Mouse (Mus musculus) kidney, embryonic 15.5 days (tissue): ENCODE measurements around the gene Slc7a4. TPM values are rescaled to one million over a fixed set of nuclear protein-coding genes. Genes with fewer than 3 reads are reported as not detected.
"Not testable (repeated sequence)": the region's sequence is repeated elsewhere in the genome, so short reads cannot be mapped to it uniquely, and the experiment has no call there.

Experiments used
- ATAC-seq: fragments of 200-750 bp; cut with Nextera tagmentation; replicated peaks from 2 replicates; pipeline ENCODE4 v1.8.0; 2017; ENCODE audit warnings: moderate TSS enrichment; ENCODE audit not compliant: low FRiP score
- H3K27ac ChIP-seq: fragments of 300-500 bp; sonication (generic); 2 replicates; pipeline ENCODE4 v1.5.1; 2015; ENCODE audit warnings: mild to moderate bottlenecking, inconsistent platforms
- H3K27me3 ChIP-seq: fragments of 300-500 bp; sonication (generic); 2 replicates; pipeline ENCODE4 v1.6.1; 2015; ENCODE audit warnings: inconsistent platforms
- H3K36me3 ChIP-seq: fragments of 300-500 bp; sonication (generic); 2 replicates; pipeline ENCODE4 v1.6.1; 2015; ENCODE audit warnings: inconsistent platforms
- H3K4me1 ChIP-seq: fragments of 300-500 bp; sonication (generic); 2 replicates; pipeline ENCODE4 v1.6.1; 2015; ENCODE audit warnings: inconsistent platforms
- H3K4me2 ChIP-seq: fragments of 300-500 bp; sonication (generic); 2 replicates; pipeline ENCODE4 v1.6.1; 2015; ENCODE audit warnings: moderate library complexity, mild to moderate bottlenecking, inconsistent platforms
- H3K4me3 ChIP-seq: fragments of 300-500 bp; sonication (generic); replicated peaks from 2 replicates; pipeline ENCODE4 v1.5.1; 2015; ENCODE audit warnings: mild to moderate bottlenecking, inconsistent platforms
- H3K9ac ChIP-seq: fragments of 300-500 bp; sonication (generic); 2 replicates; pipeline ENCODE4 v1.6.1; 2015; ENCODE audit warnings: mild to moderate bottlenecking, inconsistent platforms
- H3K9me3 ChIP-seq: fragments of 300-500 bp; sonication (generic); replicated peaks from 2 replicates; pipeline ENCODE4 v1.6.1; 2016; ENCODE audit warnings: inconsistent platforms
- WGBS: fragments of 180-500 bp; shearing (Covaris S2); methylation state at CpG from one replicate; pipeline ENCODE4 v1.1.7; 2015; ENCODE audit warnings: mixed read lengths; 5-methylcytosine and 5-hydroxymethylcytosine counted together
- polyA plus RNA-seq: library from polyadenylated mRNA; unstranded; fragments of >200 nt; fragmentation: Nextera tagmentation; extraction: Ambion mirVana; gene quantifications from 2 replicates; pipeline ENCODE4 v1.2.1, GENCODE M21; 2015

Gene Slc7a4
- polyA plus RNA-seq, 1 experiment from 2014 or later = 10.3 TPM

DNA sequence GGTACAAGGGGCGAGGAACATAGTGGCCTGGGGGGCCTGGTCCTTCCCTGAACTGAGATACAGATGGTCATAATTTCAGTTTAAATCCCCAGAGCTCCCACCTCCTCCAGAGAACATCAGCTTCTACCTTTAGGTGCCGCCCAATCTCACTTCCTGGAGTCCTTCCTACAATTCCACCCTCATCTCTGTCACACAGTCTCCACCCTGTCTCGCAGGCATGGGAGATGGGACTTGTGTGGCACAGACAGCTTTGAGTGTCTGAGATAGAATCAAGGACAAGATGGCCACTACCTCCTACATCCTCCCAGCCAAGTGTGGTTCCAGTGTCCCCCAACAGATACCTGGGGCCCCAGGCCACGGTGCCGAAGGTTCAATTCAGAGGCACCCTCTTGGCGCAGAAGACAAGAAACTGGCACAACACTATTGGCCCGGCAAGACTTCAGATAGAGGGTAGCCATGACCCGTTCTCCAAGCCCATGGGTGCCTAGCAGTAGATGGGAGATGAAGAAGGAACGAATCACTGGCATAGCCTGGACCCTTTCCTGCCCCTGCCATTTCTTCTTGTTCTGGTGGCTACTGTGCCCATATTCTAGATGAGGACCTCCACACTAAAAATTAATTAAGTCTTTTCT, 23.5 kb downstream of the Slc7a4 start:
- 0 out of 2 replicates have a peak overlapping the region, but pooled peaks have one; percentile 1 for H3K4me3 ChIP-seq
- H3K9ac ChIP-seq = no peak overlapping the region
- no peaks in the 10 kb centered on the region for H3K9me3 ChIP-seq
- ATAC-seq = no peak
- H3K27me3 ChIP-seq = peaks cover 8% of the 10 kb centered on the region
- H3K4me1 ChIP-seq = peaks cover 48% of the 10 kb centered on the region
- H3K36me3 ChIP-seq = no peaks in the 10 kb centered on the region
- peak overlapping the region; percentile 52 for H3K4me2 ChIP-seq
- no peak overlapping the region; the same call in 1 of the 2 replicates for H3K27ac ChIP-seq
- WGBS = 66% methylated on average over 9 of the region's 9 CpGs

GRCm38 (mm10) chr16:17558811-17559210, 24.2 kb downstream of the Slc7a4 start:
- under 1% methylated on average over 5 of the region's 5 CpGs for WGBS
- ATAC-seq = peak; percentile 30
- H3K36me3 ChIP-seq = no peaks in the 10 kb centered on the region
- H3K9me3 ChIP-seq = no peaks in the 10 kb centered on the region
- peak overlapping the region; percentile 52 for H3K4me2 ChIP-seq
- 0 out of 2 replicates have a peak overlapping the region, but pooled peaks have one; percentile 1 for H3K4me3 ChIP-seq
- H3K9ac ChIP-seq = no peak overlapping the region
- peaks cover 8% of the 10 kb centered on the region for H3K27me3 ChIP-seq
- peak overlapping the region; percentile 75 for H3K27ac ChIP-seq
- peaks cover 55% of the 10 kb centered on the region for H3K4me1 ChIP-seq

DNA sequence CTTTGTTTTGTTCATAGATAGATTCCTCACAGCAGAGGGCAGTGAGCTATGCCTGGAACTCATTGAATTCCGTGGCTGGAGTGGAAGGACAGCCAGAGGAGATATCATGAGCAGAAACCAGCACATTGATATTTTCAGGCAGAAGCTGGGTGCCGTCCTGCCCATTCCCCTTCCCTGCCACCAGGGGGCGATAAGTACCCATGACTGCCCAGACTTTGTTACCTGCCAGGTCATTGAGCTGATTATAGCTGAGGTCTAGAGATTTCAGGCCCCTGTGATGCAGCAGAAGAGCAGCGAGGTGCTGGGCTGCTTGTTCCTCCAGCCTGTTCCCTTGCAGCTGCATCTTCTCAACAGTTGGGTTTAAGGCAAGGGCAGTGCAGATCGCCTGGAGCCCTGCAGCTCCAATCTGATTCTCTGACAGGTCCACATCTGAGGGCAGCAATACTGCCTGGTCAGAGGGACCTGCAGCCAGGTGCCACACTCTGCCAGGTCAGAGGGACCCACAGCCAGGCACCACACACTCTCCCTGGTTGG, 25.0 kb downstream of the Slc7a4 start:
- no peak for ATAC-seq
- no peak overlapping the region for H3K9ac ChIP-seq
- WGBS = 1% methylated on average over 5 of the region's 5 CpGs
- H3K27me3 ChIP-seq = peaks cover 8% of the 10 kb centered on the region
- no peak overlapping the region for H3K4me3 ChIP-seq
- peaks cover 58% of the 10 kb centered on the region for H3K4me1 ChIP-seq
- H3K9me3 ChIP-seq = no peaks in the 10 kb centered on the region
- peak overlapping the region; percentile 75 for H3K27ac ChIP-seq
- peak overlapping the region; percentile 52 for H3K4me2 ChIP-seq
- H3K36me3 ChIP-seq = no peaks in the 10 kb centered on the region

GRCm38 (mm10) chr16:17556907-17557306, 26.1 kb downstream of the Slc7a4 start:
- no peak overlapping the region for H3K27ac ChIP-seq
- H3K4me3 ChIP-seq = no peak overlapping the region
- H3K27me3 ChIP-seq = 0 out of 2 replicates have a peak, but pooled peaks cover 4% of the 10 kb centered on the region
- H3K4me1 ChIP-seq = peaks cover 51% of the 10 kb centered on the region
- ATAC-seq = no peak
- H3K9me3 ChIP-seq = no peaks in the 10 kb centered on the region
- no peak overlapping the region for H3K4me2 ChIP-seq
- 56% methylated on average over 4 of the region's 4 CpGs for WGBS
- no peaks in the 10 kb centered on the region for H3K36me3 ChIP-seq
- no peak overlapping the region for H3K9ac ChIP-seq

GRCm38 (mm10) chr16:17556180-17556579, 26.8 kb downstream of the Slc7a4 start:
- Histone ChIP-seq H3K4me3 (no peak overlapping the region), H3K4me1 (peaks cover 45% of the 10 kb centered on the region), H3K27me3 (0 out of 2 replicates have a peak, but pooled peaks cover 4% of the 10 kb centered on the region), H3K27ac (no peak overlapping the region), H3K9ac (no peak overlapping the region), H3K36me3 (no peaks in the 10 kb centered on the region), H3K9me3 (no peaks in the 10 kb centered on the region), H3K4me2 (no peak overlapping the region)
- 90% methylated on average over 4 of the region's 4 CpGs for WGBS
- ATAC-seq = no peak

- Histone ChIP-seq H3K4me1 (peaks cover 35% of the 10 kb centered on the region), H3K4me2 (peak overlapping the region; percentile 51; the same call in 1 of the 2 replicates)
- H3K36me3 ChIP-seq, H3K4me3 ChIP-seq, H3K27me3 ChIP-seq, ATAC-seq, H3K27ac ChIP-seq, H3K9me3 ChIP-seq, H3K9ac ChIP-seq: not testable (repeated sequence)
- 26% methylated on average over 4 of the region's 4 CpGs for WGBS
Measured at GRCm38 (mm10) chr16:17554702-17555101, 28.3 kb downstream of the Slc7a4 start.

- H3K9ac ChIP-seq = no peak overlapping the region
- H3K27me3 ChIP-seq = 0 out of 2 replicates have a peak, but pooled peaks cover 4% of the 10 kb centered on the region
- H3K4me1 ChIP-seq = peaks cover 29% of the 10 kb centered on the region
- 12% methylated on average over 18 of the region's 18 CpGs for WGBS
- peak overlapping the region; percentile 23 for H3K4me3 ChIP-seq
- peak; percentile 93 for ATAC-seq
- no peaks in the 10 kb centered on the region for H3K36me3 ChIP-seq
- H3K27ac ChIP-seq = peak overlapping the region; percentile 38
- H3K4me2 ChIP-seq = peak overlapping the region; percentile 51
- H3K9me3 ChIP-seq = no peaks in the 10 kb centered on the region
Measured at GRCm38 (mm10) chr16:17553910-17554685, 28.9 kb downstream of the Slc7a4 start.

DNA sequence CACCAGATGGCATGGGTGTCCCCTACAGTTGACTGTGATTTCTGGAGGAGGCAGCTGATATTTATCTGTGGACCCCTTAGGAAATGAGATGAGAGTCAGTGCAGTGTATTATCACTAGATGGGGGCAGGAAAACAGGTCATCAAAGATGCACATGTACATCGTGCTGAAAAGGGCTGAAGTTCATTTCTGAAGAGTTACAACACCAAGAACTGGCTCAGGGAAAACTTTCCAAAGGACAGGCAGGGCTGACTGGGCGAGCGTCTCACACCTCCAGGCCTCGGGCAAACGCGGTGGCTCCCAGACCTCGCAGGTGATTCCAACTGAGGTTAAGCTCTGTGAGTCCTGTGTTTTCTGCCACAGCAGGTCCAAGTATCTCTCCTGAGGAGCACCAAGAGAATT, 30.2 kb downstream of the Slc7a4 start:
- no peaks in the 10 kb centered on the region for H3K9me3 ChIP-seq
- H3K27me3 ChIP-seq = 0 out of 2 replicates have a peak, but pooled peaks cover 4% of the 10 kb centered on the region
- 86% methylated on average over 7 of the region's 7 CpGs for WGBS
- H3K4me2 ChIP-seq = no peak overlapping the region
- ATAC-seq = no peak
- H3K4me3 ChIP-seq = no peak overlapping the region
- peaks cover 17% of the 10 kb centered on the region for H3K4me1 ChIP-seq
- no peak overlapping the region for H3K9ac ChIP-seq
- no peak overlapping the region for H3K27ac ChIP-seq
- no peaks in the 10 kb centered on the region for H3K36me3 ChIP-seq

DNA sequence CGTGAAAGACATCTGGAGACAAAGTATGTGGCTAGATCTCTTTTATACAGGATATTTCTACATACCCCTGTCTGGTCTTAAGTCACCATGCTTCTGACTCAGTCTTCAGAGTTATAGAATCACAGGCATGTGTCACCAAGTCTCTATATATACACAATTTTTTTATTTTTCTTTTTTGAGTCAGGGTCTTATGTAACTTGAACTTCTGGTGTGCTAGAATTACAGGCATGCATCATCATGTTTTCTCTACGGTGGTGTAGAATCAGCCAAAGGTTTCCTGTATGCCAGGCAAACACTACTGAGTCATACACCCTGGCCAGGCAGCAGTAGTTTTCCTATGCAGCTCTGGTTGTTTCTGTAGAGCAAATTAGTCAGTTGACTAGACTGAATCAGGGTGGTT, 40.4 kb downstream of the Slc7a4 start:
- H3K4me3 ChIP-seq = no peak overlapping the region
- no peaks in the 10 kb centered on the region for H3K4me1 ChIP-seq
- H3K27ac ChIP-seq = no peak overlapping the region
- H3K4me2 ChIP-seq = no peak overlapping the region
- peaks cover 20% of the 10 kb centered on the region for H3K27me3 ChIP-seq
- H3K9me3 ChIP-seq = no peaks in the 10 kb centered on the region
- no peaks in the 10 kb centered on the region for H3K36me3 ChIP-seq
- no peak overlapping the region for H3K9ac ChIP-seq
- no peak for ATAC-seq
- WGBS = 86% methylated on average over 2 of the region's 2 CpGs

- no peaks in the 10 kb centered on the region for H3K9me3 ChIP-seq
- H3K4me2 ChIP-seq = no peak overlapping the region
- no peak for ATAC-seq
- H3K36me3 ChIP-seq = no peaks in the 10 kb centered on the region
- peaks cover 6% of the 10 kb centered on the region for H3K4me1 ChIP-seq
- H3K27me3 ChIP-seq = peaks cover 4% of the 10 kb centered on the region; the same call in 1 of the 2 replicates
- no peak overlapping the region for H3K9ac ChIP-seq
- H3K4me3 ChIP-seq = no peak overlapping the region
- no peak overlapping the region for H3K27ac ChIP-seq
- 94% methylated on average over 3 of the region's 3 CpGs for WGBS
Measured at GRCm38 (mm10) chr16:17536584-17536983, 46.4 kb downstream of the Slc7a4 start.

- no peak overlapping the region for H3K27ac ChIP-seq
- H3K9me3 ChIP-seq = no peaks in the 10 kb centered on the region
- no peak overlapping the region for H3K4me3 ChIP-seq
- no peaks in the 10 kb centered on the region for H3K27me3 ChIP-seq
- peaks cover 25% of the 10 kb centered on the region for H3K4me1 ChIP-seq
- ATAC-seq = no peak
- WGBS = 76% methylated on average over 14 of the region's 14 CpGs
- H3K4me2 ChIP-seq = no peak overlapping the region
- no peak overlapping the region for H3K9ac ChIP-seq
- peaks cover 18% of the 10 kb centered on the region for H3K36me3 ChIP-seq
Measured at GRCm38 (mm10) chr16:17532676-17533329, 50.2 kb downstream of the Slc7a4 start.
